Mouse (Mus musculus) kidney, postnatal 0 days (tissue): Measurements from ENCODE around the gene Kalrn. TPM values are rescaled to one million over a fixed set of nuclear protein-coding genes. Genes with fewer than 3 reads are reported as not detected.

Source experiments
- ATAC-seq: fragments of 200-750 bp; cut with Nextera tagmentation; replicated peaks from 2 replicates; pipeline ENCODE4 v1.8.0; 2017; ENCODE audit warnings: low read depth, moderate number of reproducible peaks, moderate TSS enrichment, moderate library complexity; ENCODE audit not compliant: low FRiP score
- DNase-seq: peaks from one replicate; pipeline ENCODE4 v3.0.0-alpha.2; 2016; ENCODE audit warnings: low spot score
- H3K27ac ChIP-seq: fragments of 300-500 bp; sonication (generic); 2 replicates; pipeline ENCODE4 v1.5.1; 2014; ENCODE audit warnings: mild to moderate bottlenecking
- H3K27me3 ChIP-seq: fragments of 300-500 bp; sonication (generic); 2 replicates; pipeline ENCODE4 v1.6.1; 2014; ENCODE audit warnings: low read length, mixed read lengths; ENCODE audit not compliant: insufficient read depth
- H3K36me3 ChIP-seq: fragments of 300-500 bp; sonication (generic); 2 replicates; pipeline ENCODE4 v1.6.1; 2014; ENCODE audit warnings: low read length, mixed read lengths; ENCODE audit not compliant: insufficient read depth
- H3K4me1 ChIP-seq: fragments of 300-500 bp; sonication (generic); replicated peaks from 2 replicates; pipeline ENCODE4 v1.6.1; 2014; ENCODE audit warnings: antibody characterized with exemption, low read length, mixed read lengths; ENCODE audit not compliant: insufficient read depth
- H3K4me2 ChIP-seq: fragments of 300-500 bp; sonication (generic); 2 replicates; pipeline ENCODE4 v1.6.1; 2014; ENCODE audit warnings: mild to moderate bottlenecking, low read length, moderate library complexity, mixed read lengths
- H3K4me3 ChIP-seq: fragments of 300-500 bp; sonication (generic); replicated peaks from 2 replicates; pipeline ENCODE4 v1.5.1; 2014; ENCODE audit warnings: low read depth, low read length
- H3K9ac ChIP-seq: fragments of 300-500 bp; sonication (generic); 2 replicates; pipeline ENCODE4 v1.6.1; 2014; ENCODE audit warnings: low read depth, low read length
- H3K9me3 ChIP-seq: fragments of 300-500 bp; sonication (generic); replicated peaks from 2 replicates; pipeline ENCODE4 v1.6.1; 2016; ENCODE audit warnings: low read length, inconsistent platforms, mixed read lengths
- CTCF ChIP-seq: IDR thresholded peaks from 2 replicates; pipeline ENCODE4 v1.5.1; 2016; ENCODE audit warnings: antibody characterized with exemption, low read depth, mild to moderate bottlenecking, moderate library complexity
- whole genome bisulfite sequencing: fragments of 180-500 bp; shearing (Covaris S2); extraction: QIAGEN DNeasy Blood & Tissue Kit; methylation state at CpG from one replicate; pipeline ENCODE4 v1.1.7; 2014; 5-methylcytosine and 5-hydroxymethylcytosine counted together
- polyA plus RNA-seq: library from polyadenylated mRNA; unstranded; fragments of >200 nt; fragmentation: Nextera tagmentation; extraction: Ambion mirVana; gene quantifications from 2 replicates; pipeline ENCODE4 v1.2.1, GENCODE M21; 2015

Kalrn gene
- polyA plus RNA-seq, 1 experiment from 2014 or later, result 20.0 TPM

GRCm38 (mm10) chr16:34489805-34490325 is 83.5 kb downstream of the Kalrn start:
- H3K4me2 ChIP-seq, result no peak overlapping the region
- H3K4me1 ChIP-seq, result peaks cover 24% of the 10 kb centered on the region; the same call in 1 of the 2 replicates
- DNase-seq (no peak), ATAC-seq (no peak)
- no peak for TF ChIP-seq CTCF
- H3K27me3 ChIP-seq, result no peaks in the 10 kb centered on the region
- H3K9me3 ChIP-seq, result no peaks in the 10 kb centered on the region
- H3K4me3 ChIP-seq, result no peak overlapping the region
- H3K36me3 ChIP-seq, result no peaks in the 10 kb centered on the region
- H3K27ac ChIP-seq, result no peak overlapping the region
- 59% methylated on average over 3 of the region's 3 CpGs for WGBS
- H3K9ac ChIP-seq, result no peak overlapping the region

GRCm38 (mm10) chr16:34487823-34488222 is 85.5 kb downstream of the Kalrn start:
- H3K9ac ChIP-seq, result no peak overlapping the region
- no peaks in the 10 kb centered on the region for H3K9me3 ChIP-seq
- 91% methylated on average over 5 of the region's 5 CpGs for WGBS
- H3K36me3 ChIP-seq, result no peaks in the 10 kb centered on the region
- H3K4me3 ChIP-seq, result no peak overlapping the region
- ATAC-seq, result no peak
- H3K4me2 ChIP-seq, result no peak overlapping the region
- H3K27me3 ChIP-seq, result no peaks in the 10 kb centered on the region
- 0 out of 2 replicates have a peak, but pooled peaks cover 12% of the 10 kb centered on the region for H3K4me1 ChIP-seq
- TF ChIP-seq CTCF, result no peak
- H3K27ac ChIP-seq, result no peak overlapping the region
- DNase-seq, result no peak

- Histone ChIP-seq H3K4me3 (no peak overlapping the region), H3K27ac (no peak overlapping the region), H3K9ac (no peak overlapping the region), H3K4me2 (no peak overlapping the region), H3K36me3 (no peaks in the 10 kb centered on the region), H3K4me1 (0 out of 2 replicates have a peak, but pooled peaks cover 12% of the 10 kb centered on the region), H3K9me3 (no peaks in the 10 kb centered on the region), H3K27me3 (no peaks in the 10 kb centered on the region)
- TF ChIP-seq CTCF, result no peak
- no peak for ATAC-seq
- 91% methylated on average over 7 of the region's 7 CpGs for WGBS
- DNase-seq, result no peak
Observed at GRCm38 (mm10) chr16:34487268-34487667, 86.1 kb downstream of the Kalrn start.

GRCm38 (mm10) chr16:34485483-34485882 is 87.8 kb downstream of the Kalrn start:
- Histone ChIP-seq H3K4me2 (no peak overlapping the region), H3K9me3 (no peaks in the 10 kb centered on the region), H3K4me3 (no peak overlapping the region), H3K4me1 (0 out of 2 replicates have a peak, but pooled peaks cover 9% of the 10 kb centered on the region), H3K9ac (no peak overlapping the region), H3K27ac (no peak overlapping the region), H3K27me3 (no peaks in the 10 kb centered on the region), H3K36me3 (no peaks in the 10 kb centered on the region)
- ATAC-seq (no peak), DNase-seq (no peak)
- WGBS, result 90% methylated on average over 6 of the region's 6 CpGs
- TF ChIP-seq CTCF, result no peak

GRCm38 (mm10) chr16:34484921-34485320 is 88.4 kb downstream of the Kalrn start:
- H3K4me1 ChIP-seq, result 0 out of 2 replicates have a peak, but pooled peaks cover 4% of the 10 kb centered on the region
- H3K4me2 ChIP-seq, result no peak overlapping the region
- no peaks in the 10 kb centered on the region for H3K36me3 ChIP-seq
- 59% methylated on average over 3 of the region's 3 CpGs for WGBS
- no peak overlapping the region for H3K27ac ChIP-seq
- H3K4me3 ChIP-seq, result no peak overlapping the region
- no peak overlapping the region for H3K9ac ChIP-seq
- TF ChIP-seq CTCF, result no peak
- no peaks in the 10 kb centered on the region for H3K9me3 ChIP-seq
- no peaks in the 10 kb centered on the region for H3K27me3 ChIP-seq
- no peak for ATAC-seq
- no peak for DNase-seq

GRCm38 (mm10) chr16:34484213-34484612 is 89.1 kb downstream of the Kalrn start:
- Histone ChIP-seq H3K27ac (no peak overlapping the region), H3K4me3 (no peak overlapping the region), H3K4me2 (no peak overlapping the region), H3K9me3 (no peaks in the 10 kb centered on the region), H3K27me3 (no peaks in the 10 kb centered on the region), H3K9ac (no peak overlapping the region), H3K4me1 (0 out of 2 replicates have a peak, but pooled peaks cover 4% of the 10 kb centered on the region), H3K36me3 (no peaks in the 10 kb centered on the region)
- DNase-seq (no peak), ATAC-seq (no peak)
- 91% methylated on average over 1 of the region's 1 CpGs for WGBS
- TF ChIP-seq CTCF, result no peak

GRCm38 (mm10) chr16:34483716-34484115 is 89.6 kb downstream of the Kalrn start:
- Histone ChIP-seq H3K27ac (no peak overlapping the region), H3K9me3 (no peaks in the 10 kb centered on the region), H3K4me3 (no peak overlapping the region), H3K36me3 (no peaks in the 10 kb centered on the region), H3K4me1 (0 out of 2 replicates have a peak, but pooled peaks cover 4% of the 10 kb centered on the region), H3K9ac (no peak overlapping the region), H3K27me3 (no peaks in the 10 kb centered on the region), H3K4me2 (no peak overlapping the region)
- no peak for ATAC-seq
- WGBS, result 84% methylated on average over 6 of the region's 6 CpGs
- TF ChIP-seq CTCF, result no peak
- no peak for DNase-seq
